Mouse (Mus musculus): ENCODE measurements around the gene Iqgap2. TPM values are rescaled to one million over a fixed set of nuclear protein-coding genes. Genes with fewer than 3 reads are reported as not detected.
A peak's percentile ranks its signal among the peaks of the same experiment; 100 is the strongest.

Gene Iqgap2
- polyA plus RNA-seq, 1 experiment from 2014 or later: 18.5 TPM

- 63% methylated on average over 3 of the region's 3 CpGs for WGBS
- Histone ChIP-seq H3K4me2 (no peak overlapping the region), H3K9me3 (ENCODE audit: control insufficient read depth, low read length) (no peaks in the 10 kb centered on the region), H3K4me1 (ENCODE audit: control insufficient read depth, insufficient read depth, low read length) (no peaks in the 10 kb centered on the region), H3K36me3 (ENCODE audit: control insufficient read depth, insufficient read depth, low read length) (peaks cover 4% of the 10 kb centered on the region; the same call in 1 of the 2 replicates), H3K9ac (ENCODE audit: low read length) (no peak overlapping the region), H3K4me3 (ENCODE audit: low read depth, low read length) (no peak overlapping the region), H3K27ac (ENCODE audit: low read depth, low read length) (no peak overlapping the region), H3K27me3 (ENCODE audit: control insufficient read depth, insufficient read depth, low read length) (no peaks in the 10 kb centered on the region)
- DNase-seq (ENCODE audit: low spot score, missing footprints) (no peak), ATAC-seq (ENCODE audit: low FRiP score) (no peak)
Measured at GRCm38 (mm10) chr13:95763876-95764517, 127.7 kb downstream of the Iqgap2 start.

- Histone ChIP-seq H3K9ac (ENCODE audit: low read length) (no peak overlapping the region), H3K4me2 (no peak overlapping the region), H3K4me3 (ENCODE audit: low read depth, low read length) (no peak overlapping the region), H3K27me3 (ENCODE audit: control insufficient read depth, insufficient read depth, low read length) (no peaks in the 10 kb centered on the region), H3K36me3 (ENCODE audit: control insufficient read depth, insufficient read depth, low read length) (peaks cover 4% of the 10 kb centered on the region; the same call in 1 of the 2 replicates), H3K9me3 (ENCODE audit: control insufficient read depth, low read length) (no peaks in the 10 kb centered on the region), H3K4me1 (ENCODE audit: control insufficient read depth, insufficient read depth, low read length) (no peaks in the 10 kb centered on the region), H3K27ac (ENCODE audit: low read depth, low read length) (no peak overlapping the region)
- DNase-seq (ENCODE audit: low spot score, missing footprints): no peak
- 90% methylated on average over 2 of the region's 2 CpGs for WGBS
- ATAC-seq (ENCODE audit: low FRiP score): no peak
Measured at GRCm38 (mm10) chr13:95759810-95760209, 131.9 kb downstream of the Iqgap2 start.

- H3K4me3 ChIP-seq (ENCODE audit: low read depth, low read length): no peak overlapping the region
- DNase-seq (ENCODE audit: low spot score, missing footprints) (no peak), ATAC-seq (ENCODE audit: low FRiP score) (no peak)
- 92% methylated on average over 5 of the region's 5 CpGs for WGBS
- H3K4me2 ChIP-seq: no peak overlapping the region
- H3K9me3 ChIP-seq (ENCODE audit: control insufficient read depth, low read length): no peaks in the 10 kb centered on the region
- no peaks in the 10 kb centered on the region for H3K36me3 ChIP-seq (ENCODE audit: control insufficient read depth, insufficient read depth, low read length)
- H3K9ac ChIP-seq (ENCODE audit: low read length): no peak overlapping the region
- H3K27me3 ChIP-seq (ENCODE audit: control insufficient read depth, insufficient read depth, low read length): no peaks in the 10 kb centered on the region
- no peak overlapping the region for H3K27ac ChIP-seq (ENCODE audit: low read depth, low read length)
- no peaks in the 10 kb centered on the region for H3K4me1 ChIP-seq (ENCODE audit: control insufficient read depth, insufficient read depth, low read length)
Measured at GRCm38 (mm10) chr13:95754285-95754684, 137.4 kb downstream of the Iqgap2 start.

- H3K9me3 ChIP-seq (ENCODE audit: control insufficient read depth, low read length): no peaks in the 10 kb centered on the region
- H3K9ac ChIP-seq (ENCODE audit: low read length): no peak overlapping the region
- no peaks in the 10 kb centered on the region for H3K27me3 ChIP-seq (ENCODE audit: control insufficient read depth, insufficient read depth, low read length)
- ATAC-seq (ENCODE audit: low FRiP score) (no peak), DNase-seq (ENCODE audit: low spot score, missing footprints) (no peak)
- no peak overlapping the region for H3K4me2 ChIP-seq
- H3K4me1 ChIP-seq (ENCODE audit: control insufficient read depth, insufficient read depth, low read length): no peaks in the 10 kb centered on the region
- 88% methylated on average over 9 of the region's 9 CpGs for WGBS
- H3K4me3 ChIP-seq (ENCODE audit: low read depth, low read length): no peak overlapping the region
- H3K27ac ChIP-seq (ENCODE audit: low read depth, low read length): no peak overlapping the region
- no peaks in the 10 kb centered on the region for H3K36me3 ChIP-seq (ENCODE audit: control insufficient read depth, insufficient read depth, low read length)
Measured at GRCm38 (mm10) chr13:95752386-95752785, 139.3 kb downstream of the Iqgap2 start.

GRCm38 (mm10) chr13:95747541-95747940 is 144.2 kb downstream of the Iqgap2 start:
- 89% methylated on average over 11 of the region's 11 CpGs for WGBS
- Histone ChIP-seq H3K4me2 (no peak overlapping the region), H3K36me3 (ENCODE audit: control insufficient read depth, insufficient read depth, low read length) (no peaks in the 10 kb centered on the region), H3K27me3 (ENCODE audit: control insufficient read depth, insufficient read depth, low read length) (no peaks in the 10 kb centered on the region), H3K4me1 (ENCODE audit: control insufficient read depth, insufficient read depth, low read length) (no peaks in the 10 kb centered on the region), H3K9ac (ENCODE audit: low read length) (no peak overlapping the region), H3K4me3 (ENCODE audit: low read depth, low read length) (no peak overlapping the region), H3K9me3 (ENCODE audit: control insufficient read depth, low read length) (no peaks in the 10 kb centered on the region), H3K27ac (ENCODE audit: low read depth, low read length) (no peak overlapping the region)
- peak; percentile 56 for DNase-seq (ENCODE audit: low spot score, missing footprints)
- ATAC-seq (ENCODE audit: low FRiP score): no peak

- Histone ChIP-seq H3K36me3 (ENCODE audit: control insufficient read depth, insufficient read depth, low read length) (no peaks in the 10 kb centered on the region), H3K27ac (ENCODE audit: low read depth, low read length) (no peak overlapping the region), H3K4me2 (no peak overlapping the region), H3K4me3 (ENCODE audit: low read depth, low read length) (no peak overlapping the region), H3K9ac (ENCODE audit: low read length) (no peak overlapping the region), H3K27me3 (ENCODE audit: control insufficient read depth, insufficient read depth, low read length) (no peaks in the 10 kb centered on the region), H3K4me1 (ENCODE audit: control insufficient read depth, insufficient read depth, low read length) (no peaks in the 10 kb centered on the region), H3K9me3 (ENCODE audit: control insufficient read depth, low read length) (no peaks in the 10 kb centered on the region)
- WGBS: 90% methylated on average over 7 of the region's 7 CpGs
- DNase-seq (ENCODE audit: low spot score, missing footprints) (peak; percentile 77), ATAC-seq (ENCODE audit: low FRiP score) (no peak)
Measured at GRCm38 (mm10) chr13:95747101-95747500, 144.6 kb downstream of the Iqgap2 start.

- 12% methylated on average over 6 of the region's 6 CpGs for WGBS
Measured at GRCm38 (mm10) chr13:95746509-95746908, 145.2 kb downstream of the Iqgap2 start.

GRCm38 (mm10) chr13:95745451-95745850 is 146.3 kb downstream of the Iqgap2 start:
- WGBS: 93% methylated on average over 4 of the region's 4 CpGs
- H3K9me3 ChIP-seq (ENCODE audit: control insufficient read depth, low read length): no peaks in the 10 kb centered on the region
- H3K9ac ChIP-seq (ENCODE audit: low read length): no peak overlapping the region
- H3K36me3 ChIP-seq (ENCODE audit: control insufficient read depth, insufficient read depth, low read length): no peaks in the 10 kb centered on the region
- no peaks in the 10 kb centered on the region for H3K27me3 ChIP-seq (ENCODE audit: control insufficient read depth, insufficient read depth, low read length)
- peak; percentile 12 for DNase-seq (ENCODE audit: low spot score, missing footprints)
- H3K27ac ChIP-seq (ENCODE audit: low read depth, low read length): no peak overlapping the region
- no peak overlapping the region for H3K4me3 ChIP-seq (ENCODE audit: low read depth, low read length)
- no peak overlapping the region for H3K4me2 ChIP-seq
- no peaks in the 10 kb centered on the region for H3K4me1 ChIP-seq (ENCODE audit: control insufficient read depth, insufficient read depth, low read length)
- ATAC-seq (ENCODE audit: low FRiP score): no peak

More at GRCm38 (mm10) chr13:95746509-95746908, 145.2 kb downstream of the Iqgap2 start:
- H3K36me3 ChIP-seq (ENCODE audit: control insufficient read depth, insufficient read depth, low read length): no peaks in the 10 kb centered on the region
- H3K4me2 ChIP-seq: no peak overlapping the region
- peak; percentile 78 for ATAC-seq (ENCODE audit: low FRiP score)
- DNase-seq (ENCODE audit: low spot score, missing footprints): peak; percentile 85
- no peak overlapping the region for H3K27ac ChIP-seq (ENCODE audit: low read depth, low read length)
- H3K4me1 ChIP-seq (ENCODE audit: control insufficient read depth, insufficient read depth, low read length): no peaks in the 10 kb centered on the region
- no peaks in the 10 kb centered on the region for H3K27me3 ChIP-seq (ENCODE audit: control insufficient read depth, insufficient read depth, low read length)
- H3K9me3 ChIP-seq (ENCODE audit: control insufficient read depth, low read length): no peaks in the 10 kb centered on the region
- no peak overlapping the region for H3K4me3 ChIP-seq (ENCODE audit: low read depth, low read length)
- H3K9ac ChIP-seq (ENCODE audit: low read length): no peak overlapping the region

GRCm38 (mm10) chr13:95742881-95743466 is 148.7 kb downstream of the Iqgap2 start:
- Histone ChIP-seq H3K27ac (ENCODE audit: low read depth, low read length) (no peak overlapping the region), H3K36me3 (ENCODE audit: control insufficient read depth, insufficient read depth, low read length) (no peaks in the 10 kb centered on the region), H3K27me3 (ENCODE audit: control insufficient read depth, insufficient read depth, low read length) (no peaks in the 10 kb centered on the region), H3K4me3 (ENCODE audit: low read depth, low read length) (no peak overlapping the region), H3K9me3 (ENCODE audit: control insufficient read depth, low read length) (no peaks in the 10 kb centered on the region), H3K4me2 (no peak overlapping the region), H3K4me1 (ENCODE audit: control insufficient read depth, insufficient read depth, low read length) (no peaks in the 10 kb centered on the region), H3K9ac (ENCODE audit: low read length) (no peak overlapping the region)
- ATAC-seq (ENCODE audit: low FRiP score) (no peak), DNase-seq (ENCODE audit: low spot score, missing footprints) (no peak)
- WGBS: 93% methylated on average over 9 of the region's 9 CpGs
